Mouse (Mus musculus): ENCODE data around the gene Hypk.

Gene Hypk
- long read RNA-seq, experiment 1, transcript Hypk-204 (4 exons, 961 nt), result major isoform, 209 of 214 reads
- long read RNA-seq, experiment 1, partial matches to known transcripts, result 1 of 214 reads
- long read RNA-seq, experiment 1, other reads (novel, unspliced or antisense), result 2 of 214 reads
- long read RNA-seq, experiment 2, transcript Hypk-204 (4 exons, 961 nt), result major isoform, 334 of 343 reads
- long read RNA-seq, experiment 2, transcript Hypk-205 (3 exons, 724 nt), result minor isoform, 5 of 343 reads
- long read RNA-seq, experiment 2, partial matches to known transcripts, result 0 of 343 reads
- long read RNA-seq, experiment 2, other reads (novel, unspliced or antisense), result 2 of 343 reads

DNA sequence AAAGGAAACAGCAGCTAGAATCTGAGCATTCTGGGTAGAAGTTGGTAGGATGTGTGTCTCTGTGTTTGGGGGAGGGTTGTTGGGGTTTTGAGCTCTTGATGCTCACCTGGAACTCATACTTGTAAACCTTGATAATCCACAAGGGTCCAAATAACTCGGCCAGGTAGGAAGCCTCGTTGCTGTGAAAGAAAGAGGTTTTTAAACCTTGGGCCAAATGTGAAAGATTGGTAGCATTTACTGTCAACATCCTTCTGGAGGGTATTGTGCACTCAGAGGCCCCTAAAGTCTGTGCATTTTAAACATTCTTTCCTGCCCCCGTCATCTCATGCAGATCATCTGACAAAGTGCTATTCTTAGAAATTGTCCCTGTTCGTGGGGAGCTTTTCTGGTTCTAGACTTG, at the start of gene Hypk:
TSS of gene Hypk (plus strand) at position 301 of the 400 bp plus-strand sequence.
- intact Hi-C loops (cut with DNase I), result no loop called here

DNA sequence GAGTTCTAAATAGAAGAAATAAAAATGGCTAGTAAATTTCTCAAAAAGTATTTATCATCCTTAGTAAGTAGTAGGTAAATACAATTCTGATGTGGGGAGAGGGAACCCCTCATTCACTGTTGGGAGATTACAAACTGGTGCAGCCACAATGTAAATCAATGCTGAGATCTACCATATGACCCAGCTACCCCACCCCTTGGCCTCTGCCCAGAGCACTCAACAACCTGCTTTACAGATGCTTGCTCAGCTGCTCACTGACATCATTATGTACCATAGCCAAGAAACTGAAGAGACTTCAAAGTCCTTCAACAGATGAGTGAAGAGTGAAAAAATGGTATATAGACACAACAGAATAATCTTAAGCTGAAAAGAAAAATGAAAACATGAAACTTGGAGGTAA, 49.8 kb upstream of the Hypk start:
- intact Hi-C loops (cut with DNase I), result no loop called here

DNA sequence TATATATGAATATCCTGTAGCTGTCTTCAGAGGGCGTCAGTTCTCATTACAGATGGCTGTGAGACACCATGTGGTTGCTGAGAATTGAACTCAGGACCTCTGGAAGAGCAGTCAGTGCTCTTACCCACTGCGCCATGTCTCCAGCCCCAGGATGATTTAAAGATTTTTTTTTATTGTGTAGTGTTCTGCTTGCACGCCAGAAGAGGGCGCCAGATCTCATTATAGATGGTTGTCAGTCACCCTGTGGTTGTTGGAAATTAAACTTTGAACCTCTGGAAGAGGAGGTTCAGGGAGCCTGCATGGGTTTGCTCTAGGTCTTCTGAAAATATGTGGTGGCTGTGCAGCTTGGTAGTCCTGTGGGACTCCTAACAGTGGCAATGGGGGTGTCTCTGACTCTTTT, 44.9 kb upstream of the Hypk start:
- intact Hi-C loops (cut with DNase I), result no loop called here

DNA sequence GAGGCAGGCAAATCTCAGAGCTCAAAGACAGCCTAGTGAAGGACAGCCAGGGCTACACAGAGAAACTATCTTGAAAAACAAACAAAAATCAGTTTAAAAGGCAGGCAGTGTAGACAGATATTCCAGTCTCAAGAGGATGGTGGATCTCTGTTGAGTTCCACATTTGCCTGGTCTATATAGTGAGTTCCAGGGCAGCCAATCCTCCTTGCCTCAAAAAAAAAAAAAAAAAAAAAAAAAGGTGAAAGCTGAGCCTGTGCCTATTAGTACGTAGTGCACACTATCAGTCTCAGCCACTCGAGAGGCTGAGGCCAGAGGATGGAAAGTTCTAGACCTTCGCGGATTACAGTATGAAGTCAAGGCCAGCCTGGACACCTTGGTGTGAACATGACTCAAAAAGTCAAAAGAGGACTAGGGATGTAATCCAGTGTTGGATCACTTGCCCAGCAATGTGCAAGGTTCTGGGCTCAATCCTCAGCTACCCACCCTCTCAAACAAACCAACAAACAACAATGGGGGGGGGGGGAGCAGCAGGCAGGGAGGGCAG, 40.2 kb upstream of the Hypk start:
- intact Hi-C loops (cut with DNase I), result loop anchor here (5.0 kb wide), 1 partner anchor 34 kb away; the partner anchor contains the start of gene Serf2

DNA sequence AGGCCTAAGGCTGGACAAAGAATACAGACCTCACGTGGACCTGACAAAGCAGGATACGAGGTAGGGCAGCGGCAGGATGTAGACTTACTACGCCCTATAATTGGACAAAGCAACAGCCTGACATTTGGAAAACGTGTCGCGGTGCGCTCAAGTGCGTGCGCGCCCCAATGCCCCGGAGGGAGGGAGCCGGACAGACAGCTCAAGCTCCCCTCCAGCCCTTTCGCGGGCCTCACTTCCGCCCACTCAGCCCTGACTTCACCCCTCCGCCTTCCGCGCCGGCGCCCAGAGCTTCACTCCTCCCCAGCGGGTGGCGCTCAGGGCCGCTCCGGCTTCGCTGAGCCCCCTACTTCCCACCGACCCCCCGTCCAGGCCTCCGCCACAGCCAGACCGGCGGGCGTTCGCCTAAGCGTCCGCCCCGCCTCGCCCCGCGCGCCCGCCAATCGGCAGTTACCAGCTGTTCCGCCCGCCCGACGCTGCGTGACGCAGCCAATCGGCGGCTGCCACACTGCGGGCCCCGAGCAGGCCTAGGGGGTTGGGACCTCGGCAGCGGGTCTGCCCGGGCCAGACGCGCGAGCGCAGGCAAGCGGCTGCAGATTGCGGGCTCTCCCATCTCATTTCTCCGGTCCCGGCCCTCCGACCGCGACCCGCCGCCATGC, 39.6 kb upstream of the Hypk start, which contains the start of the genes Pdia3 and Catsper2:
TSS of gene Pdia3 (plus strand) at position 389 of the 656 bp plus-strand sequence.
TSS of gene Catsper2 (minus strand) at position 406 of the 656 bp plus-strand sequence.
- intact Hi-C loops (cut with DNase I), result loop anchor here (5.0 kb wide), 1 partner anchor 34 kb away; the partner anchor contains the start of gene Serf2

DNA sequence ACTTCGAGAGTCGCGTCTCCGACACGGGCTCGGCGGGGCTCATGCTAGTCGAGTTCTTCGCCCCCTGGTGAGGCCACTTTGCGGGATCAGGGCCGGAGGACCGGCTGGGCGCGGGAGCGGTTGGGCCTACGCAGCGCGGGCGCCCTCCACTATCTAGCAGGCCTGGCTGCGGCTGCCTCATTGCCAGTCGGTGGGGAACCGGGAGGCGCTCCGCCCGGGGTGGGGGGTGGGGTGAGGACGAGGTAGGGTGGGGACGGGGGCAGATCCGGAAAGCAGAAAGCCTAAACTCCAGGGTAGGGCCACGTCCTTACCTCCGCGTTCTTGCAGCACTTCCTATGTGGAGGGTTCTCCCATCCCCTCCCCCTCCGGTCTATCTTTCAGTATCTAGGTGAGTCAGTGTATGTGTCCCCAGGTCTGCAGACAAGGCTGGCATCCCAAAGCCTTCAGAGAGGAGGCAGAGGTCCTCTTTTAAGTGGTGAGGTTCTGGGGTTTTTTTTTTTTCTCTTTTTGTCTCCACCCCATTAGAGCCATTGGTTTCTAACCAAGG, 38.9 kb upstream of the Hypk start:
- intact Hi-C loops (cut with DNase I), result loop anchor here (5.0 kb wide), 1 partner anchor 33 kb away; the partner anchor contains the start of gene Serf2

DNA sequence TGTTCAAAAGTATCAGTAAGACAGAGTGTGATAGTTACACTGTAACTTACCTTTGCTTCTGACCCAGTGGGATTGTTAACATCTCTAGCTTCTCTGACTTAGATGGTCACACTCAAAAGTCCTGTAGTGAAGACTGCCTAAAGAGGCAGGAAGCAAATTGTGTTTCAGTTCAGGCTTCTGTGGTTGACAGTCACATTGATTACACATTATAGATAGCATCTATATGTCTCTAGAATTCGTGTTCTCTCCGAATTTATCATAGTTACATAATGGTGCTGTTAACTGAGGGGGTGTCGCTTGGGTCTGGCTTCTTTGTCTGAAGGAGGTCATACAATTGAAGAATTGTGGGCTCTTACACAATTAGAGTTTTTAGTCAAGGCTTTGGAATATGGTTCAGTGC, 38.0 kb upstream of the Hypk start:
- intact Hi-C loops (cut with DNase I), result no loop called here

DNA sequence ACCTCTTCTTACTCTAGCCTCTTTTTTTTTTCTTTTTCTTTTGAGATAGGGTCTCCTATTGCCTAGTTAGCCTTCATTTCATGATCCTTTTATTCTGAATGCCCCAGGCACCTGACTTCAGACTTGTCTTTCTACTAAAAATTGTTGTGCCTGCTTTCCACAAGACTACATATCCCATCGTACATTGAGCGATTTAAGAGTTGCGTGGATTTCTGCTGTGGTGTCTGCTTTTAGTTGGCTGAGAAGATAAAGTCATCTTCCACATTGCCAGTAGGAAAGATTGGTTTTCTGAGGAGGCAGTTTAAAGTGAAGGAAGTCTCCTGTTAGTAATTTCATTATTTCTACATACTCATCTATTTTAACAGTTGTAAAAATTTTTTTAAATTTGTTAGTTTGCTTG, 37.5 kb upstream of the Hypk start:
- intact Hi-C loops (cut with DNase I), result no loop called here

DNA sequence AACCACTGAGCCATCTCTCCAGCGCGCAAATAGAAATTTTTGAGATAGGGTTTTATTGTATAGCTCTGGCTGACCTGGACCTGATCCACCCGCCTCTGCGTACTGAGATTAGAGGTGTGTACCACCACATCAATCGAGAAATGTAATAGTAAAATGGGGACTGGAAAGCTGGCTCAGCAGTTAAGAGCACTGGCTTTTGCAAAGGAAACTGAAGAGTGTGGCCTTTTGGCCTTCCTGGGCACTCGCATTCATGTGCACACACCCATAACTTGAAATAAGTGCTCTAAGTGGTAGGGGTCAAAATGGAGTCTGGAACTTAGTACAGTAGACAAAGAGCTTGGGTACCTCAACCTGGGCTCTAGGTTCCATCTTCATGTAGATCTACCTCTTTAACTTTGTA, 36.7 kb upstream of the Hypk start:
- intact Hi-C loops (cut with DNase I), result no loop called here

DNA sequence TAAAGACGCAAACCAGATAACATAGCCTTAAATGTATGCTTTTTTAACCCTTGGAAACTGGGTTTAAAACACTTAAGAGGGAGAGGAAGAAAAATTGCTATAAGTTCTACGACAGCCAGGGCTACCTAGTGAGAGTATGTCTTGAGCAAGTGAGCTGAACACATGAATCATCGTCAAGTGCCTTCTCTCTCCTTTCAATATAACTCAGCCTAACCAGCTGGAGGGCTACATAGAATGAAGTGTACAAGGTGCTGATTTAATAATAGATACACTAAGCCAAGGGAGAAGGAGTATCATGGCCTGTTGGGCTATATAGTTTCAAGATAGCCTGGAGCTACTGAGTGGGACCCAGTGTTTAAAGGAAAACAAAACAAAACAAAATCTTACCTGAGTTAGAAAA, 34.6 kb upstream of the Hypk start:
- intact Hi-C loops (cut with DNase I), result no loop called here

DNA sequence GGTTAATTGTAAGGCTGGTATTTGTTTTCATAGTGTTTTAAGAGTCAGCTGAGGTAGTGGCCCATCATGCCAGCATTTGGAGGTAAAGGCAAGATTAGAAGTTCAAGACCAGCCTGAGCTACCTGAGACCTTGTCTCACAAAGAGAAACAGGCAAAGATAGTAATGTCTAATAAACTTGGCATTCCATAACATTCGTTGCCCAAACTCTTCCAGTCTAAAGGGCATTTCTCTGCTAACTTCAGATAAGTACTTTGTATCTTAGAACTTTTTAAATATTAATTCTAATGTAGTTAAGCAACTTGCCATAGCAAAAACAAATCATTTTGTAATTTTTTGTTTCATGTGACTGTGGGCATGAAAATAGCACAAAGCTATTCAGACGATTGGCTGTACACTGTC, 29.9 kb upstream of the Hypk start:
- intact Hi-C loops (cut with DNase I), result no loop called here

DNA sequence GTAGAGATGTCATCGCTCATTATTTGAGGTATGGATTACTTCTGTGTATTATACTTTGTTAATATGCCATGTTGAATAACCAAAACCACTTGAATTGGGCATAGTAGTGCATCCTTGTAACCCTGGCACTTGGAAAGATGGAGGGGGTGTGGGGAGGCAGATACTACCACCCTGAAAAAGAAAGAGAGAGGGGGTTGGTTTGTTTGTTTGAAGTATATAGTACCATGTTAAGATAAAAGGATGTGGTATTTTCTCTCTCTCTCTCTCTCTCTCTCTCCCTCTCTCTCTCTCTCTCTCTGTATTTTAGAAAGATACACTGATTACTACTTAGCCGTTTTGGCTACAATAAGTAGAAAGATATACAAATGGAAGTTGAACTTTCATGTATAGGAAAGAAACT, 27.2 kb upstream of the Hypk start:
- intact Hi-C loops (cut with DNase I), result no loop called here

DNA sequence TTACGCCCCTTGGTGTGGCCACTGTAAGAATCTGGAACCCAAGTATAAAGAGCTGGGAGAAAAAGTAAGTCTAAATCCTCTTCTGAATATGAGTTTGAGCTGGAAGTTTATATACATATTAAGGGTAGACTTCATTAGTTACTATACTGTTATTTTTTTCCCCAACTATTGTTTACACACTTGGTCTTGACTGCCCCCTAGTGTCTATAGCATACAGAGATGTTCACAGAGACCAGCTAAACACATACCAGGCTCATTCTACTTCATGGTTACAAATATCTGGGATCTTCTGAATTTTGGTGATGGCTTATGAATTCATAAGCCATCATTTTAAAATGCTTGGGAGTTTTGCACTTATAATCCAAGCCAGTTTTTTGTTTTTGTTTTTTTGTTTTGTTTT, 18.2 kb upstream of the Hypk start:
- intact Hi-C loops (cut with DNase I), result no loop called here

DNA sequence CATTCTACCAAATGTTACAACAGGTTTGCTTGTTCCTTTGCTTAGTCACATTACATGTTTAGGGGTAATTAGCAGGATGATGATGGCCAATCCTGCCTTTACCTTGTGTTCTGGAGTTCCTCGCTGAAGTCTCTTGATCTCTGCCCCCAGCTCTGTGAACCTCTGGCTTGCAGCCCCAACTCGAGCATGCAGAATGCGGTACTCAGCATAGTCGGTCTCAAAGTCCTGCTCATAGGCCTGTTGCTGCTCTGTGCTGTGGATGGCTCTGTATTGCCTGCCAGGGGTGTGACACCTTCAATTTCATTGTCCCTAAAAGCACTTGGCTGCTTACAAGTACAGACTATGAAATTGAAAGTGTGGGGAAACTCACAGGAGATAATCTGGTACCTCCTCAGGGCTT, 13.3 kb upstream of the Hypk start:
- intact Hi-C loops (cut with DNase I), result no loop called here

DNA sequence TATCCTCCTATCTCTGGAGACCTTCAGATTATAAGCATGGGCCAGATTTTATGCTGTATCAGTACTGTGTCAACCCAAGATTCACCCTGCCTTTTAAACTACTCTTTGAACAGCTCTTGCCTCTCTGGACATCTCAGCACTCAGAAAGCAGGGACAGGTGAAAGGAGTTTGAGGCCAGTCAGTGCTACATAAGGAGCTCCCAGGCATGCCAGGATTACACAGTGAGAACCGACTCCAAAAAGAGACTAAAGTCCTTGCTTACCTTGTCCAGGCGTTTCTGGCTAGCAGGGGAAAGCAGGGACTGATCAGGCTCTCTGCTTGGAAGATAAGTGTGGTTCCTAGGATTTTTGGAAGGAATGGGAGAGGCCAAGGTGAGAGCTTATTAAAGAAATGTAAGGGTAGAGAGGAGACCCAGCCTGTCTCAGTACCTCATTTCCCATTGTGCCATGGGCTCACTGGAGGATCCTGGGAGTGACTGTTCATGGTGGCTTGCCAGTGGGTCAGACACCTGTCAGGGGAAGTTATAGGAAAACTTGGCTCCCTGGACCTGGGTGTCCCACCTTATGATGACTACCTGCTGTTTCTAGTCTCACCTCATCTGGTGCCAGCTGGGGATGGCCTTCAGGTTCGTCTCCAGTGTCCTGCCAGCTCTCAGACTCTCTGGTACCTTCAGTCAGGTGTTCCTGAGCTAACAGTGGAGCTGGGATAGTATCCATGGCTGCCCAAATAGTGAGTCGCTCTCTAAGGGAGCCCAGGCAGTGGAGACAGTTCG, 12.1 kb upstream of the Hypk start:
- intact Hi-C loops (cut with DNase I), result no loop called here

DNA sequence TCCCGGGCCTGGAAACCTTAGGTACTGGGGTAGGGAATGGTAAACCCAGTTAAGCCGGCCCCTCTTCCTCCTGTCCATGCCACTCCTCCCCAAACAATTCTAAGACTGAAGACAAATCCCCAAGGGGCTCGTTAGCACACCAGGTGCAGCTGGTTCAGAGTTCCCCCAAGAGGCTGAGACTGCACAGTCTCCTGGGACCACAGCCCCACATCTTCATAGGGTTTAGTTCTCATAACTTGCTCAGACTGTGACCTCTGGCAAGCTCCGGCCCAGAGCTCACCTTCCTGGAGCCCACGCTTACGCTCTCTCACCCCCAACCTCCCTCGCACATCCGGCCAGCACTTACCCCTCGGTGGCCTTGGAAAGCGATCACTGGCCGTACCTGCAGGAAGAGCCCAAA, 11.3 kb upstream of the Hypk start:
- intact Hi-C loops (cut with DNase I), result no loop called here

DNA sequence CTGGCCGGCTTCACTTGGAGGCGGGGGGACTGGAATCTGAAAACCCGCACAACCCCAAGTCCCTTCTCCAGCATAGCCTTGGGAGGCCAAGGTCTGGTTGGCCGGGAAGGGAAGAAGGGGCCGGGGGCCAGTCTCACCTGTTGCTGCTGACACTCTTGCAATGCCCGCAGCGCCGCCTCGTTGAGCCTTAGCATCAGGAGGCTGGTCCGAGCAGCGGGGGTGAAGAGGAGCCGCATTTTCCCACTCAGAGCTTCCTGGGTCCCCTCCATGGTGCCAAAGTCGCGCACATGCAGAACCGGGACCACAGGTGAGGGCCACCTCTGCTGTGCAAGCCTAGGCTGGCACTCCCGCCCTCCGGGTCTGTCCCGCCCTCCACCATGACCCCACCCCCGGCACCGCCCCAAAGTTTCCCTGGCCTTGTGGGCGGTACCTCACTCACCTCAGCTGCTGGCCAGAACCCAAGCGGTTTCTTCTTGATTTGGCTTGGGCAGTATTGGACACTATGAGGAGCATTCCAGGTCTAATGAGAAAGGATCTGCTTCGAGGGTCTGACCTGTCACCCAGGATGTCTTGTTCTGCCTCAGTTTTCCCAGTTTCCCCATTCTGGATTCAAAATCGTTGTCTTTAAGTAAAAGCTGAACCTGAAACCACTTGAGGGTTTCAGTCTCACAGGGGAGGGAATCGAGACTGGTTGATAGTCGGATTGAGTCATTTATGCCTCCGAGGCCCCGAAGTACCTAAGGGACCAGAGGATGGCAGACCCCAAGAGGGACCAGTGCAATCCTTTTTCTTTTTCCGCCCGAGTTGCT, 10.6 kb upstream of the Hypk start:
- intact Hi-C loops (cut with DNase I), result no loop called here

DNA sequence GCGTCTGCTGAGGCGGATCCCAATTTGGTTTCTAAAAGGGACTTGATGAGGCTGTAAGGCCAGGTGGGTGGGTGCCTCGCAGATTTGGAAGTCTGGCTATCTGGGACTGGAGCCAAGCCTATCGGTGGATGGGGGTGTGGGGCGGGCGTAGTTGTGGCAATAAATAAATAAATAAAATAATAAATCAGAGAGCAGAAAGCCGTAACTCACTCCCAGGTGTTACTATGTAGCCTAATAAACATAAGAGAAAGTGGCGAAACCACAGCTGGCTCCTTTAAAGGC, 10.1 kb upstream of the Hypk start:
- intact Hi-C loops (cut with DNase I), result no loop called here

DNA sequence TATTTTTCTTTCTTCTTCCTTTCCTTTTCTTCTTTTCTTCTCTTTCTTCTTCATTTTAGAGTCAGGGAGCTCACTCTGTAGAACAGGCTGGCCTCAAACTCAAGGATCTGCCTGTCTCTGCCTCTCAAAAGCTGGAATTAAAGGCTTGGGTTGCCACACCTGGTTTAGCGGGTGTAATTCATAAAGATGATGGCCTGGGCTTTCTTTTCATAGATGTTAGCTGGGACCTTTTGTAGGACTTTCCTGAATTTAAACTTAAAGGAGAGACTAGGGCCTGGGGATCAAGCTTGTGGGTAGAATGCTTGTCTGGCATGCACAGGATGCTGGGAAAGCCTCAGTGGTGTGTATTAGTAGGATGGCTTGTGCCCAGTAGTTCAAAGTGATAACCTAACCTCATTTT, 8.9 kb upstream of the Hypk start, which contains the start of gene Ell3:
TSS of gene Ell3 (minus strand) at position 101 of the 400 bp plus-strand sequence.
- intact Hi-C loops (cut with DNase I), result no loop called here

DNA sequence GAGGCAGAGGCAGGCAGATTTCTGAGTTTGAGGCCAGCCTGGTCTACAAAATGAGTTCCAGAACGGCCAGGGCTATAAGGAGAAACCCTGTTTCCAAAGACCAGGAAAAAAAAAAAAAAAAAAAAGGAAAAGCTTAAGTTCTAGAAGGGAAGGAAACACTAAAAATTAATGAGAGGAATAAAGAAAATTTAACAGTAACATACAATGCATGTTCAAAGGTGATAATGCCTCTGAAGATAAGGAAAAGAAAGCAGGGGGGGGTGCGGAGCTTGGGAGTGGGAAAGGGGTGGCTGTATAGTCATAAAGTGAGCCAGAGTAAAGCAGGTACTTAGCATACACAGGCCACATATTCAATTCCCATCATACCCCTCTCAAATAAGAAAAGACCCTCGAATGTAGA, 8.0 kb upstream of the Hypk start:
- intact Hi-C loops (cut with DNase I), result loop anchor here (5.0 kb wide), 1 partner anchor 33 kb away; the partner anchor contains the start of genes Catsper2 and Pdia3
